Mouse (Mus musculus) bone marrow macrophage, adult 2 months (primary cell): ENCODE measurements around the gene Sf3b2. TPM values are rescaled to one million over a fixed set of nuclear protein-coding genes. Genes with fewer than 3 reads are reported as not detected.
A peak's percentile ranks its signal among the peaks of the same experiment; 100 is the strongest.

Experiments
- H3K27ac ChIP-seq: 2 replicates; pipeline ENCODE4 v1.5.1; 2012; ENCODE audit warnings: low read depth, low read length; ENCODE audit not compliant: insufficient read depth
- H3K4me1 ChIP-seq: 2 replicates; pipeline ENCODE4 v1.6.1; 2012; ENCODE audit warnings: low read length; ENCODE audit not compliant: control insufficient read depth, insufficient read depth
- H3K4me3 ChIP-seq: 2 replicates; pipeline ENCODE4 v1.5.1; 2012; ENCODE audit warnings: mild to moderate bottlenecking, low read length, moderate library complexity; ENCODE audit not compliant: insufficient read depth
- CTCF ChIP-seq: IDR thresholded peaks from 2 replicates; pipeline ENCODE4 v1.5.1; 2012; ENCODE audit warnings: low read depth, mild to moderate bottlenecking, low read length, moderate library complexity
- POLR2A ChIP-seq: IDR thresholded peaks from 2 replicates; pipeline ENCODE4 v1.6.1; 2012; ENCODE audit warnings: mild to moderate bottlenecking, low read depth, low read length, borderline replicate concordance
- polyA plus RNA-seq: library from polyadenylated mRNA; stranded (reverse); fragments of >200 nt; gene quantifications from 2 replicates; pipeline ENCODE4 v1.2.4, GENCODE M21; 2012; ENCODE audit not compliant: missing spikeins, insufficient read depth, insufficient read length

Gene Sf3b2
- polyA plus RNA-seq, 1 experiment: 143 TPM

DNA sequence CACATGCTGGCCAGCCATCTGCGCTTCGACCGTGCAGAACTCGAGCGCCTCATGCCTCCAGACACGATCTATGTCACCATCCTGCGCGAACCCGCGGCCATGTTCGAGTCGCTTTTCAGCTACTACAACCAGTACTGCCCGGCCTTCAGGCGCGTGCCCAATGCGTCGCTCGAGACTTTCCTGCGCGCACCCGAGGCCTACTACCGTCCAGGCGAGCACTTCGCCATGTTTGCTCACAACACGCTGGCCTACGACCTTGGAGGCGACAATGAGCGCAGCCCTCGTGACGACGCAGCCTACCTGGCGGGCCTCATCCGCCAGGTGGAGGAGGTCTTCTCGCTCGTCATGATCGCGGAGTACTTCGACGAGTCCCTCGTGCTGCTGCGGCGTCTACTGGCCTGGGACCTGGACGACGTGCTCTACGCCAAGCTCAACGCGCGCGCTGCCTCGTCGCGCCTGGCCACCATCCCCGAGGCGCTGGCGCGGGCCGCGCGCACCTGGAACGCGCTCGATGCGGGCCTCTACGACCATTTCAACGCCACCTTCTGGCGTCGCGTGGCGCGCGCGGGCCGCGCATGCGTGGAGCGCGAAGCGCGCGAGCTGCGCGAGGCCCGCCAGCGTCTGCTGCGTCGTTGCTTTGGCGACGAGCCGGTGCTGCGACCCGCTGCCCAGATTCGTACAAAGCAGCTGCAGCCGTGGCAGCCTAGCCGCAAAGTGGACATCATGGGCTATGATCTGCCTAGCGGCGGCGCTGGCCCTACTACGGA lies 11.9 kb upstream of the Sf3b2 start:
- Histone ChIP-seq H3K4me1 (no peaks in the 10 kb centered on the region), H3K27ac (no peak overlapping the region), H3K4me3 (no peak overlapping the region)
- TF ChIP-seq POLR2A (no peak), CTCF (no peak)

DNA sequence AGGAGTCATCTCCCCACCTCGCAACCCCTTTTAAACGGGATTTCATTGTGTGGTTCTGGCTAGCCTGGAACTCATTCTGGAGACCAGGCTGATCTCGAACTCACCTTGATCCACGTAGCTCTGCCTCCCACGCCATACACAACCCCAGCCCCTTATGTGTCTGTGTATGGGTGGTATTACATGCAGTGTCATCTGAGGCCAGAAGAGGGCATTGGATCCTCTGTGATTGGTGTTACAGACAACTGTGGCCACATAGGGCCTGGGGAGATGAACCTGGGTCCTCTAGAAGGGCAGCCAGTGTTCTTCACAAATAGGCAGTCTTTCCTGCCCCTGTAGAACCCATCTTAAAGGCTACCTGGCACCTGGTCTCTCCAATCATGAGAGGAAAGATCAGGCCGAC lies 11.0 kb upstream of the Sf3b2 start:
- Histone ChIP-seq H3K4me3 (no peak overlapping the region), H3K27ac (no peak overlapping the region), H3K4me1 (no peaks in the 10 kb centered on the region)
- TF ChIP-seq POLR2A (no peak), CTCF (peak; percentile 29; the same call in 1 of the 2 replicates)

DNA sequence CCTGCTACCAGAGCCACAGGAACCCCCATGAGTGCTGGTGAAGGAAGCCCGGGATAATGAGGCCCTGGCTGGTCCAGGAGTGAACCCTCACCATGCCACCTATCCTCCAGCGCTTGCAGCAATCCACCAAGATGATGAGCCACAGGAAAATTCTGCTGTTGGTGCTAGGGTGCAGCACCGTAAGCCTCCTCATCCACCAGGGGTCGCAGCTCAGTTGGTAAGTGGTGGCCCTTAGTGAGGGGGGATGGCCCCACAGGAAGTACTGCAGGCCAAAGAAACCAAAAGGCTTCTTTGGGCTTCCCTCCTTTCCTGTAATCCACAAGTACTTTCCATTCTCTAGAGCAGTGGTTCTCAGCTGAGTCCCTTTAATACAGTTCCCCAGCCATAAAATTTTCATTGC lies 7.2 kb upstream of the Sf3b2 start:
- Histone ChIP-seq H3K4me1 (no peaks in the 10 kb centered on the region), H3K4me3 (no peak overlapping the region), H3K27ac (no peak overlapping the region)
- no peak for TF ChIP-seq POLR2A
- peak; percentile 63 for TF ChIP-seq CTCF

DNA sequence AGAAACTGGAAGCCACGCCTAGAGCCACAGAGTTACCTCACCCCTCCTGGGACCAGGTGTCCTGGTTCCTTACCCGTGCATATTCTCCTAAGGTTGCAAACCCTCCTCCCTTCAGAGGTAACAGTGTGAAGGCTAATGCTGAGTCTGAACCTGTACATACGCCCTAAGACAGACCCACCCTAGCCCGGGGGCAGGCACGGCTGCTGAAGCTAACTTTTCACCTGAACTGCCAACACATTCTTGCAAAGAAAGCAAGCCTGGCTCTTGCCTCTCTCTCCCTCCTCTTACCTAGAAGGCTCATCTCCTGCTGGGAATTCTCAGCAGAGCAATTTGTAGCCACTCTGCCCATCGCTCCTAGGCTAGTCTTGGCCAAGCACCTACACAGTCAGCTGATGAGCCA lies 5.3 kb upstream of the Sf3b2 start:
- Histone ChIP-seq H3K4me1 (peaks cover 5% of the 10 kb centered on the region), H3K27ac (no peak overlapping the region), H3K4me3 (no peak overlapping the region)
- no peak for TF ChIP-seq CTCF
- TF ChIP-seq POLR2A: no peak

DNA sequence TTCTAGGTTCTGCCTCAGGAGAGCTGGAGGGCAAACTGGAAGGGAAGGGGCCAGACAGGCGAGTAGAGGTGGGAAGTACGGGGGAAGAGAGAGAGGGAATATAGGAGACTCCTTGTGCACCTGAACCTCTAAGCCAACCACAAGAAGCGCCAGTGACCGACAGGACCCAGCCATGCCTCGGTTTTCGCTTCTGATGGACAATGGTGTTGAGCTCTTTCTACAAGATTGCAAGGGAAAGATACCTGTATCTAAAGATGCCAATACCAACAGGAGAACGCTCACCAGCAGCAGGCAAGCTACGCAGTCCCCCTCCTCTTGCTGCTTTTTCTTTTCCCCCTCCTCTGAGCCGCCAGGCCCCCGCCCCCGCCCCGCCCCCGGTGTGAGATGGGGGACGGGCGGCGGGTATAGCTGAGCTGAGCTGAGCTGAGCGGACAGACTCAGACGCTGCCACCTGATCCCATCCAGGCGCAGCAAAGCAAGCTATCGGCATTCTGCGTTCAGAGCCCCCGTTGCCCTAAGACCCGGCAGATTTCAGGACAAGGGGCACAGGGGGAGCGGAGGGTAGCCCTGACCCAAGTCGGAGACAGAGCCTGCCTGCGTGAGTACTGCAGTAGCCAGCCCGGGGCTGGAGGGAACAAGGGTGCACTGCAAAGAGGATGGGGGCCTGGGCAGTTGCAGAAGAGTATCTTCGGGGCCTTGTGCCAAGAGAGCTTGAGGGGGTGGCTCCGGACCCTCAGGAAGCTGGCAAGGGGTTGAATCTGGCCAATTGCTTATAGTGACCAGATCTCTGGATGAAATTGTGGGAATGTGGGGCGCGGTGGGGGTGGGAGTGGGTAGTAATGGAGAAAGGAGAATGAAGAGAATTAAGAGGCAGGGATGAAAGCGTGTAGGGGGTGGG lies 2.9 kb upstream of the Sf3b2 start, which contains the start of gene Gal3st3:
Gene Gal3st3 (plus strand): TSS at position 429 of the 898 bp plus-strand sequence.
- H3K4me1 ChIP-seq: peaks cover 11% of the 10 kb centered on the region
- no peak within 1 kb of the TSS for H3K27ac ChIP-seq
- no peak within 1 kb of the TSS for H3K4me3 ChIP-seq
- TF ChIP-seq CTCF (no peak), POLR2A (no peak)

DNA sequence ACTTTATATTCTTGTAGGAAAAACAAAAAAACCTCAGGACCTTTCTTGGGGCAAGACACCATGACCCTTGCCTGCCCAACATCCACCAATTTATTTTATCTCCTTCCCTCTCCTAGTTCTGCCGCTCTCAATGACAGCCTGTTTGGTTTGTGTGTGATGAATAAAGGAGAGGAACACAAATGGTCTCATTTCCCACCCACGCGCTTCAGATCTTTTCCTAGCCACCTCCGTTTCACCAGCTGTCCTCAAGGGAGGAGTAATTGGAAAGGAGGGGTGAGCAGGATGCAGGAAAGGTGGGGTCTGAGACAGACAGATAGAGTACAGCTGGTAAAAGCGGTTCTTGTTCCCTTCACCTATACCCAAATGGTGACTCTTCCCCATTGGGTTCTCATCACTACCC lies 1.4 kb upstream of the Sf3b2 start:
- TF ChIP-seq POLR2A: no peak
- no peak for TF ChIP-seq CTCF
- no peak overlapping the region for H3K4me3 ChIP-seq
- no peak overlapping the region for H3K27ac ChIP-seq
- peaks cover 11% of the 10 kb centered on the region for H3K4me1 ChIP-seq

DNA sequence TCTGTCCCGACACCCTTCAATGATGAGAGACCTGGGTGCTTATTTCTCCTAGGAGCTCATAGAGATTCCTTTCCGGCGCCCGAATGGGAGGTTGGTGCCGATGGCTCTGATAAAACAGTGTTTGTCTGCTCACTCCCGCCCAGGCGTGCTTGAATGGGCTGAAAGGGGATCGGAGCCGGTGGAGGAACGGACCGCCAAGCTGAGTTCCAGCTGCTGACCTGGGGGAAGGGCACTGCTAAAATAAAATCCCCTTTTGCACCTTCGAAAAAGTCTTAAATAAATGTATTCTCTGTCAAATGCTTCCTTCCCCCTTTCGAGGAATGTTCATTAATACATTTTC lies 451 bp upstream of the Sf3b2 start:
- TF ChIP-seq POLR2A (no peak), CTCF (peak; percentile 2; the same call in 1 of the 2 replicates)
- Histone ChIP-seq H3K4me3 (peak overlapping the region; percentile 74), H3K4me1 (peaks cover 15% of the 10 kb centered on the region), H3K27ac (peak overlapping the region; percentile 62)

DNA sequence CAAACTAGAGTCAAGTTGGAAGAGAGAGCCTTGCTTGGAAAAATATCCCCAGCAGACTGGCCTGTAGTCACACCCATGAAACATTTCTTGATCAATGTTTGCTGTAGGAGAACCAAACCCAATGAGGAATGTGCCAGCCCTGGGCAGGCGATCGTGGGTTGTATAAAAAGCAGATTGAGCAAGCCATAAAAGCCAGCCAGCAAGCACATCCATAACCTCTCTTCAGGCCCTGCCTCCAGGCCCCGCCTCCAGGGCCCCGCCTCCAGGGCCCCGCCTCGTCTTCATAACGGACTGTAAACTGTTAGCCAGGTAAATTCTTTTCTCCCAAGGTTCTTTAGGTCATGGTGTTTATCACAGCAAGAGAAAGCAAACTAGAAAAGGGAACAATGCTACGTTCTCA lies 16.9 kb downstream of the Sf3b2 start:
- H3K27ac ChIP-seq: no peak overlapping the region
- TF ChIP-seq POLR2A (no peak), CTCF (no peak)
- H3K4me3 ChIP-seq: no peak overlapping the region
- H3K4me1 ChIP-seq: peaks cover 18% of the 10 kb centered on the region

DNA sequence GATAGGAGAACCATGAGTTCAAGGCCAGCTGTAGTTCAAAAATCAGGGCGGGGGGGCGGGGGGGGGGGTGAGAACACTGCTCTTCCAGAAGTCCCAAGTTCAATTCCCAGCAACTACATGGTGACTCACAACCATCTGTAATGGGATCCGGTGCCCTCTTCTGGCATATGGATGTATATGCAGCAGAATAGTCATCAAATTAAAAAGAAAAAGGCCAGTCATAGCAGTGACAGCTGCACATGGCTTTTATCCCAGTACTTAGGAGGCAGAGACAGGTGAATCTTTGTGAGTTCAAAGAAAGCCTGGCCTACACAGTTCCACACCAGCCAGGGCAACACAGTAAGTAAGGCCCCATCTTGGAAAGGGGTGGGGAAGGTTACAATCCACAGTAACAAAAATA lies 18.1 kb downstream of the Sf3b2 start:
- no peak overlapping the region for H3K27ac ChIP-seq
- peaks cover 20% of the 10 kb centered on the region for H3K4me1 ChIP-seq
- no peak for TF ChIP-seq POLR2A
- no peak overlapping the region for H3K4me3 ChIP-seq

DNA sequence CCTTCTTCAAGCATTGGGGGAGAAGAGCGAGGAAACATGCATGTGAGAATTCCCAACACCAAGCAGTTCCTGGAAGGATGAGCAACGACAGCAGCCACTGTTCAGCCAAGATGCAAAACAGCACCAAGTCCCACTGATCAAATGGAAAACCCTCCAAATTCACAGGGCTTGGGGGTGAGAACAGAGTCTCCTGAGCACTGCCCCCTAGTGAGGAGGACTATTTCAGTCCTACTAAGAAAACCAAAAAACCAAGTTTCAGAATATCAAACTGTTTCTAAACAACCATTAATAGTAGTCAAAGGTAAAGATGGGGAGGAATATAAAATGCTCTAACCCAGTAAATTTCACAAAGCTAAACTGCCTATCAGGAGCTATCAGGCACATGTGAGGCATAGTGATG lies 18.7 kb downstream of the Sf3b2 start:
- no peak overlapping the region for H3K27ac ChIP-seq
- peaks cover 21% of the 10 kb centered on the region for H3K4me1 ChIP-seq
- TF ChIP-seq CTCF (no peak), POLR2A (no peak)
- no peak overlapping the region for H3K4me3 ChIP-seq
